ENCODE assay signal across 8 mouse cellular contexts in genomic region chr9:49593951-49594536, GRCm38 (mm10).
DNase-seq lines count a peak whose midpoint lies in the region; ATAC-seq and TF ChIP-seq lines count a peak whose summit lies in the region.

No protein-coding gene starts in this region.

- no peak overlapping the region for H3K9ac ChIP-seq in limb, embryonic 14.5 days (ENCODE audit: low read depth, low read length, severe bottlenecking)

- 0 out of 2 replicates have a peak, but pooled peaks cover 4% of the 10 kb centered on the region for H3K27me3 ChIP-seq in limb, embryonic 14.5 days (ENCODE audit: control insufficient read depth, insufficient read depth, low read length)

- no peaks in the 10 kb centered on the region; the same call in 1 of the 2 replicates for H3K36me3 ChIP-seq in limb, embryonic 14.5 days (ENCODE audit: control insufficient read depth, insufficient read depth, low read length)

- no peak overlapping the region for H3K4me2 ChIP-seq in limb, embryonic 14.5 days (replicated peaks; ENCODE audit: low read depth, low read length, severe bottlenecking)

- no peaks in the 10 kb centered on the region for H3K9me3 ChIP-seq in limb, embryonic 14.5 days (ENCODE audit: control insufficient read depth, low read length)

- no peak for TF ChIP-seq CTCF in layer of hippocampus, adult 2 months (conservative IDR thresholded peaks at IDR 0.05)

- peak overlapping the region; percentile 13; the same call in 1 of the 2 replicates for H3K4me3 ChIP-seq in layer of hippocampus, adult 2 months
- no peak overlapping the region for H3K4me3 ChIP-seq in limb, embryonic 14.5 days (replicated peaks; ENCODE audit: low read length)

- DNase-seq in layer of hippocampus, adult 2 months (ENCODE audit: low spot score in 2 of 2) = no peak
- DNase-seq in layer of hippocampus, postnatal 36 days = no peak
- DNase-seq in embryo, embryonic 11 days = peak; percentile 54
- DNase-seq in gonadal fat pad, adult 2 months (ENCODE audit: low read depth) = peak; percentile 90
- peak; percentile 78 for DNase-seq in limb, embryonic 14.5 days (ENCODE audit: low spot score)
- DNase-seq in thymus, postnatal 36 days = no peak
- DNase-seq in frontal cortex, postnatal 25 days (ENCODE audit: low spot score in 2 of 2) = no peak

- H3K4me1 ChIP-seq in limb, embryonic 14.5 days (ENCODE audit: control insufficient read depth, insufficient read depth, low read length) = peaks cover 28% of the 10 kb centered on the region

- no peak for TF ChIP-seq POLR2A in limb, embryonic 14.5 days (IDR thresholded peaks at IDR 0.05; ENCODE audit: borderline replicate concordance, extremely low read depth, insufficient read depth, insufficient read length)

- peak overlapping the region; percentile 85 for H3K27ac ChIP-seq in layer of hippocampus, adult 2 months
- no peak overlapping the region for H3K27ac ChIP-seq in limb, embryonic 14.5 days (replicated peaks; ENCODE audit: low read depth, low read length)

- WGBS in limb, embryonic 14.5 days = 10% methylated on average over 10 of the region's 10 CpGs

- ATAC-seq in limb, embryonic 14.5 days (ENCODE audit: low FRiP score, low read depth) = peak; percentile 77
- no peak for ATAC-seq in megakaryocyte progenitor cell, adult 5-6 weeks (replicated peaks; ENCODE audit: poor library complexity)

Comparison
In these comparisons a context has a peak if more than half of its experiments do, and no peak if none do; other contexts are left out.
1. DNase-seq: peak in embryo, embryonic 11 days (single experiment), gonadal fat pad, adult 2 months (single experiment) and limb, embryonic 14.5 days (single experiment); none in layer of hippocampus, adult 2 months (0 of 2), layer of hippocampus, postnatal 36 days (0 of 2), thymus, postnatal 36 days (0 of 2) and frontal cortex, postnatal 25 days (0 of 2).